Mouse (Mus musculus) sigmoid colon, adult 10 weeks (tissue): Measurements from ENCODE around the gene Bend7. TPM values are rescaled to one million over a fixed set of nuclear protein-coding genes. Genes with fewer than 3 reads are reported as not detected.

Experiments used
- polyA plus RNA-seq: library from polyadenylated mRNA; stranded (reverse); fragments of 350-450 nt; fragmentation: Illumina TruSeq; extraction: RNeasy Lipid Tissue Mini Kit (QIAGEN cat#74804); gene quantifications from one replicate; pipeline ENCODE4 v1.2.3, GENCODE M21; 2014; ENCODE audit warnings: low read depth, low replicate concordance

The Bend7 gene
- 6.7 TPM for polyA plus RNA-seq

GRCm38 (mm10) chr2:4717769-4718661 is at the start of gene Bend7:
TSS of gene Bend7 (plus strand) at chr2:4717831.

Other genes with a start within 250 kb of the Bend7 start
- 61.5 TPM for gene Prpf18, start 65.7 kb upstream of the Bend7 start, polyA plus RNA-seq
- 34.1 TPM for gene Sephs1, start 163.7 kb downstream of the Bend7 start, polyA plus RNA-seq
- gene Phyh, start 201.2 kb downstream of the Bend7 start, polyA plus RNA-seq = 455 TPM